Mouse (Mus musculus): Measurements from ENCODE around the gene Olfr1502.
"Not testable (repeated sequence)": the region's sequence is repeated elsewhere in the genome, so short reads cannot be mapped to it uniquely, and the experiment has no call there.

The Olfr1502 gene

DNA sequence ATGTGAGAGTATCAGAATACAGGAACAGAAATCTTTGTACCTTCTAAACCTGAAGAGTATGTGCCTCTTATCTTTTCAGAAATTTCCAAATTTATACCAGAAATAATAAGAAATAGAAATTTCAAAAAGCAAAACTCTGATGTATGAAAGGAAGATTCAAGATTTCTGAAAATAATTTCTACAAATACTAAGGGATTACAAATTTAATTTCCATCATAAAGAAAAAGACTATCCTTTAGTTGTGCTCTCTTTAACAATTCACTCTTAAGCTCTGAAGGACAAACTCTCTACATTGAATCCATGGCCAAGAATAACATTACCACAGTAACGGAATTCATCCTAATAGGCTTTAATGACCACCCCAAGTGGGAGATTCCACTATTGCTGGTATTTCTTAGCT lies at the start of gene Olfr1502:
Gene Olfr1502 (plus strand): TSS at position 301 of the 400 bp plus-strand sequence.
- DNase-seq (ENCODE audit: low spot score): no peak

DNA sequence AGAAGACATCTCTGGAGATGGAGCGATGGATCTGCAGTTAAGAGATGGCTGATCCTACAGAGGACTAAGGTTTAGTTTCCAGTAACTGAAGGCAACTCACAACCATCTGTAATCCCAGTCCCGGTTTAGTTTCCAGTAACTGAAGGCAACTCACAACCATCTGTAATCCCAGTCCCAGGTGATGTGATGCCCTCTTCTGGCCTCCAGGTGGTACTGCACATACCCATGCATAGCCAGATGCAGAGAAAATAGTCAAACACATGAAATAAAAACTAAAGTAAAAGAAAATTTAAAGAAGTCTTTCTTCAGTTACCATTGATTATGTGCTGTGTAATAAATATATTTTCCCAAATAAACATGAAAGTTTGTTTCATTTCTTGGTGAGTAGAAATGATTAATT lies 48.8 kb upstream of the Olfr1502 start:
- DNase-seq (ENCODE audit: low spot score): no peak

DNA sequence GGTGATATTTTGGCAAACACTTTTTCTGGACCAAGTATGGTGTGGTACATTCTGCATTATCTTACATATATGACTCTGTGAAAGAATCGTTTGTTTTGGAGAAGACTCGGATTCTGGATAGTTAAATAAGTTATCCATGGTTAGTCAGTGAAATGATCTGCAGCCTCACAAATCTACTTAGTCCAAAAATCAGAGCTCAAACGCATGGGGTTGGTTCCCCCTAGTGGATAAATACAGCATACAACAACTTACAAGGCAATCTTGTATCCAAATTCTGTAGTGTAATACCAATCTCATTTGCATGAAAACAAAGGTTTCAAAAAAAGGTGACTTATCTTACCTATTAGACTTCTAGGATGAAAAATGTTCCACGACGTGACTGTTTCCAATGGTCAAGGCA lies 42.8 kb upstream of the Olfr1502 start:
- no peak for DNase-seq (ENCODE audit: low spot score)

DNA sequence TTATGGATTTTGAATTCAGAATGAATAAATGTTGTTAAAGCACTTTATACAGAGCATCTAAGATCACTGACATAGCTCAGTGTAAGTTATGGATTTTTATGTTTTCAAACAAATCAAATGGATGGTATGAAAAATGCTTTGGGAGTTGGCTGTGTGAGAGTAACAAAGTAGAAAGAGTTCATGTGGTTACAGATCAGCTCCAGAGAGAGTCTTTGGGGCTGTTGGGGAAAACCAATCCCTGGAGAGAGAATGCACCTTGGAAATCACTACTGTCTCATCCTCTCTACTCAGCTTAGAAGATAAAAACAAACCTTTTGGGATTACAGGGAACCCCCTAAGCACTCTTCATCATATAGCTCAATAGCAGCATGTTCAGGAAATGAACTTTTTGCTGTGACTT lies 42.2 kb upstream of the Olfr1502 start, which contains the start of gene Olfr1499:
Gene Olfr1499 (minus strand): TSS at position 101 of the 400 bp plus-strand sequence.
- DNase-seq (ENCODE audit: low spot score): no peak

DNA sequence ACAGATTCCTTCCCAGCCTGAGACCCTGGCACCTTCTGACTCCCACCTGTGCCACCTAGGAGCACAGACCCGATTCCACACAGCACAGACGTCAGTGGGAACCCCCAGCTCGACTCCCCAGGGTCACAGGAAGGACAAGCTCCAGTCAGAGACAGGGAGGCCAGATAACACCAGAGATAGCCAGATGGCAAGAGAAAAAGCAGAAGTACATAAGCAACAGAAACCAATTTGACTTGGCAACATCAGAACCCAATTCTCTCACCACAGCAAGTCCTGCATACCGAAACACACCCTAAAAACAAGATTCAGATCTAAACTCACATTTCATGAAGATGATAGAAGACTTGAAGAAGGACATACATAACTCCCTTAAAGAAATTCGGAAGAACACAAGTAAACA lies 40.7 kb upstream of the Olfr1502 start:
- no peak for DNase-seq (ENCODE audit: low spot score)

DNA sequence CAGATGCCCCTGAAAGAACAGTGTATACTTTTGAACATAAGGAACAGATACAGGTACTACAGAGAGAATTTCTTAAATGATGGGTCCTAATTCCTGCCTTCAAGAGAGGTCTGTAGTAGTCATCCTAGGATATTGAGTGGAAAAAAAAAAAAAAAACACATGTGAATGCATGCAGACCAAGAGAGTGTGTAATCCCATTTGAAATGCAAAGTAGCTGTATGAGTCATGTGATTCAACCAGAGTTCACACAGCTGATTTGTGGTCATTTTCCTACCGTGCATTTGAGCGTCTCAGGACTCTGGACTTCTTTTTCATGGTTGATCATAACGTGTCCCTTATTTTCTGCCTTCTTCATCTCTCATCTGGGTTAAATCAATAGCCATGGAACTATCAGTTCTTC lies 33.1 kb upstream of the Olfr1502 start:
- no peak for DNase-seq (ENCODE audit: low spot score)

DNA sequence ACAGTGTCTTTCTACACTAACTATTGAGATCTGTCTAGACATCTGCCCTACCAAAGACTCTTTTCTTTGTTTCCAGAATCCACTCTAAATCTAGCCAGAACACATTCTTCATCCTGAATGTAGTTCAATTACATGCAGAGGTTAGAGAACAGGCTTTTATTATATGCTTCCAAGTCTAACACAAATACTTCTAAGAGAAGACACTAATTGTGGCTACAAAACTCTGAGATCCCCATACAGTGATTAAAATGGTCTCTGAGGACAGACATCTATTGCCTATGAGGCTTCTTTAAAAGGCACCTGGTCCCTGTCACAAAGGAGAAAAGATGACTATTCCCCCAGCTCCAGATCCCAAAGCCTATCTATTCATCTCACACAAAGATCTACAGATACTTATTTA lies 31.2 kb upstream of the Olfr1502 start, which contains the start of gene Olfr1500:
Gene Olfr1500 (minus strand): TSS at position 101 of the 400 bp plus-strand sequence.
- no peak for DNase-seq (ENCODE audit: low spot score)

DNA sequence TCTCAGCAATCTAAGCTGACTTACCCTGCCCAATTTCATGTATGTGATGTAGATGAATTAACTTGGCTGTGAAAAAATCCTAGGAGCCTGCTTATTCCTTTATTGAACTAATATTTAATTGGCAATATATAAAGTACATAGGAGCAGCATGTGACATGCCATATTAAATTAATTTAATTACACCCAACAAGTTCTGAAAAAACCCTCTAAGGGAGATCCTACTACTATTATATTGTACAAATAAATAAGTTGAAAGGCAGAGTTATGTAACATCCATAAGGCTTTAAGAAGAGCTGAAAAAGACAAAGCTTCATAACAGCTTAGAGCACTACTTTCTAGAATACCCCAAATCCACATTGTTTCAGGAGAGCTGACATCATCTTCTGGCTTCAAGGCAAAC lies 11.0 kb upstream of the Olfr1502 start, which contains the start of gene Olfr1501:
Gene Olfr1501 (minus strand): TSS at position 101 of the 400 bp plus-strand sequence.
- not testable (repeated sequence) for DNase-seq (ENCODE audit: low spot score)

DNA sequence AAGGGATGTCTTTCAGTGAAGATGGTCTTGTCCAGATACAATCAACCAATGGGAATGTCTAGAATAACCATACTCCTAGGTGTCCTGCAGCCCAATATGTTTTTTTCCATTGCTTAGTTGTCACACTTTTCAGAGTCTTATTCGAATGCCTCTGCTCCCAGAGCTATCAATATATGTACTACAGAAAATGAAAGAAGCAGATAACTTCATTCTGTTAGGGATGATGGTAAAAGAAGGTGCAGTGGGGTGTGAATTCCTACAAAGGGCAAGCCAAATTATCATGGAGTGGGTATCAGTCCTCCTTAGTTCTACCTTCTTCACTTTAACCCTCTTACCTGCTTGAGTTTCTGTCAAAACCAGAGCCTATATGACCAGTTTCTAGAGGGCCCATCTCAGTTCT lies 36.2 kb downstream of the Olfr1502 start, which contains the start of gene Olfr1504:
Gene Olfr1504 (minus strand): TSS at position 101 of the 400 bp plus-strand sequence.
- DNase-seq (ENCODE audit: low spot score): no peak
